Mouse (Mus musculus): ENCODE data around the gene Apba3. TPM values are rescaled to one million over a fixed set of nuclear protein-coding genes. Genes with fewer than 3 reads are reported as not detected.

Gene Apba3
- polyA plus RNA-seq, 1 experiment from 2014 or later = 30.8 TPM

- Histone ChIP-seq H3K9ac (replicated peaks) (no peak overlapping the region), H3K27ac (no peak overlapping the region), H3K36me3 (no peaks in the 10 kb centered on the region), H3K4me3 (replicated peaks) (no peak overlapping the region), H3K9me3 (no peaks in the 10 kb centered on the region), H3K4me2 (replicated peaks) (no peak overlapping the region), H3K27me3 (peaks cover 10% of the 10 kb centered on the region), H3K4me1 (replicated peaks) (peaks cover 31% of the 10 kb centered on the region)
- WGBS = 83% methylated on average over 6 of the region's 6 CpGs
- ATAC-seq = no peak
Measured at GRCm38 (mm10) chr10:81234206-81234605, 32.6 kb upstream of the Apba3 start.

- no peaks in the 10 kb centered on the region for H3K9me3 ChIP-seq
- no peak for ATAC-seq
- H3K27me3 ChIP-seq = peaks cover 33% of the 10 kb centered on the region
- no peak overlapping the region for H3K27ac ChIP-seq
- WGBS = 84% methylated on average over 12 of the region's 12 CpGs
- H3K4me3 ChIP-seq (replicated peaks) = no peak overlapping the region
- H3K36me3 ChIP-seq = no peaks in the 10 kb centered on the region
- H3K4me1 ChIP-seq (replicated peaks) = peaks cover 26% of the 10 kb centered on the region
- no peak overlapping the region for H3K4me2 ChIP-seq (replicated peaks)
- H3K9ac ChIP-seq (replicated peaks) = no peak overlapping the region
Measured at GRCm38 (mm10) chr10:81236471-81237268, 30.1 kb upstream of the Apba3 start.

- Histone ChIP-seq H3K9ac (replicated peaks) (no peak overlapping the region), H3K4me1 (replicated peaks) (peaks cover 15% of the 10 kb centered on the region), H3K4me3 (replicated peaks) (no peak overlapping the region), H3K9me3 (no peaks in the 10 kb centered on the region), H3K4me2 (replicated peaks) (no peak overlapping the region), H3K36me3 (0 out of 2 replicates have a peak, but pooled peaks cover 6% of the 10 kb centered on the region), H3K27me3 (peaks cover 48% of the 10 kb centered on the region), H3K27ac (no peak overlapping the region)
- 66% methylated on average over 2 of the region's 2 CpGs for WGBS
- ATAC-seq = no peak
Measured at GRCm38 (mm10) chr10:81238618-81239017, 28.1 kb upstream of the Apba3 start.

GRCm38 (mm10) chr10:81240876-81241275 lies 25.9 kb upstream of the Apba3 start:
- Histone ChIP-seq H3K27me3 (peaks cover 56% of the 10 kb centered on the region), H3K4me3 (replicated peaks) (no peak overlapping the region), H3K27ac (no peak overlapping the region), H3K9me3 (no peaks in the 10 kb centered on the region), H3K4me2 (replicated peaks) (no peak overlapping the region), H3K4me1 (replicated peaks) (peaks cover 11% of the 10 kb centered on the region), H3K36me3 (0 out of 2 replicates have a peak, but pooled peaks cover 6% of the 10 kb centered on the region), H3K9ac (replicated peaks) (no peak overlapping the region)
- no peak for ATAC-seq
- 21% methylated on average over 13 of the region's 13 CpGs for WGBS

GRCm38 (mm10) chr10:81242021-81242420 lies 24.7 kb upstream of the Apba3 start:
- Histone ChIP-seq H3K4me3 (replicated peaks) (no peak overlapping the region), H3K36me3 (peaks cover 6% of the 10 kb centered on the region; the same call in 1 of the 2 replicates), H3K4me2 (replicated peaks) (no peak overlapping the region), H3K9me3 (no peaks in the 10 kb centered on the region), H3K27ac (no peak overlapping the region), H3K27me3 (peaks cover 56% of the 10 kb centered on the region), H3K9ac (replicated peaks) (no peak overlapping the region), H3K4me1 (replicated peaks) (peaks cover 11% of the 10 kb centered on the region)
- no peak for ATAC-seq
- 91% methylated on average over 16 of the region's 16 CpGs for WGBS

GRCm38 (mm10) chr10:81244146-81244545 lies 22.6 kb upstream of the Apba3 start:
- Histone ChIP-seq H3K27me3 (peaks cover 51% of the 10 kb centered on the region), H3K27ac (no peak overlapping the region), H3K9me3 (no peaks in the 10 kb centered on the region), H3K4me3 (replicated peaks) (no peak overlapping the region), H3K9ac (replicated peaks) (no peak overlapping the region), H3K4me1 (replicated peaks) (peaks cover 11% of the 10 kb centered on the region), H3K36me3 (peaks cover 15% of the 10 kb centered on the region; the same call in 1 of the 2 replicates), H3K4me2 (replicated peaks) (no peak overlapping the region)
- 74% methylated on average over 4 of the region's 4 CpGs for WGBS
- peak; percentile 25; the same call in 1 of the 2 replicates for ATAC-seq

GRCm38 (mm10) chr10:81244595-81244994 lies 22.2 kb upstream of the Apba3 start:
- peak; percentile 75 for ATAC-seq
- H3K4me1 ChIP-seq (replicated peaks) = peaks cover 7% of the 10 kb centered on the region
- H3K4me2 ChIP-seq (replicated peaks) = no peak overlapping the region
- WGBS = 11% methylated on average over 17 of the region's 17 CpGs
- H3K4me3 ChIP-seq (replicated peaks) = no peak overlapping the region
- no peak overlapping the region for H3K27ac ChIP-seq
- H3K9ac ChIP-seq (replicated peaks) = 0 out of 2 replicates have a peak overlapping the region, but pooled peaks have one; percentile 1
- H3K9me3 ChIP-seq = no peaks in the 10 kb centered on the region
- peaks cover 15% of the 10 kb centered on the region; the same call in 1 of the 2 replicates for H3K36me3 ChIP-seq
- H3K27me3 ChIP-seq = peaks cover 46% of the 10 kb centered on the region

GRCm38 (mm10) chr10:81245166-81245565 lies 21.6 kb upstream of the Apba3 start:
- H3K36me3 ChIP-seq = peaks cover 18% of the 10 kb centered on the region; the same call in 1 of the 2 replicates

GRCm38 (mm10) chr10:81247804-81248203 lies 19.0 kb upstream of the Apba3 start:
- Histone ChIP-seq H3K9me3 (no peaks in the 10 kb centered on the region), H3K4me3 (replicated peaks) (no peak overlapping the region), H3K36me3 (peaks cover 18% of the 10 kb centered on the region; the same call in 1 of the 2 replicates), H3K4me1 (replicated peaks) (peaks cover 6% of the 10 kb centered on the region), H3K27me3 (peaks cover 46% of the 10 kb centered on the region), H3K27ac (no peak overlapping the region), H3K9ac (replicated peaks) (no peak overlapping the region), H3K4me2 (replicated peaks) (no peak overlapping the region)
- ATAC-seq = no peak
- WGBS = 91% methylated on average over 2 of the region's 2 CpGs

More at GRCm38 (mm10) chr10:81245166-81245565, 21.6 kb upstream of the Apba3 start:
- Histone ChIP-seq H3K4me3 (replicated peaks) (no peak overlapping the region), H3K4me1 (replicated peaks) (peaks cover 2% of the 10 kb centered on the region), H3K9me3 (no peaks in the 10 kb centered on the region), H3K9ac (replicated peaks) (0 out of 2 replicates have a peak overlapping the region, but pooled peaks have one; percentile 1), H3K27me3 (peaks cover 40% of the 10 kb centered on the region), H3K4me2 (replicated peaks) (no peak overlapping the region), H3K27ac (no peak overlapping the region)
- no peak for ATAC-seq
- 90% methylated on average over 6 of the region's 6 CpGs for WGBS

- WGBS = 84% methylated on average over 8 of the region's 8 CpGs
- no peak overlapping the region for H3K9ac ChIP-seq (replicated peaks)
- no peak overlapping the region for H3K27ac ChIP-seq
- peaks cover 11% of the 10 kb centered on the region for H3K4me1 ChIP-seq (replicated peaks)
- peaks cover 12% of the 10 kb centered on the region; the same call in 1 of the 2 replicates for H3K36me3 ChIP-seq
- no peak for ATAC-seq
- no peak overlapping the region for H3K4me3 ChIP-seq (replicated peaks)
- H3K9me3 ChIP-seq = no peaks in the 10 kb centered on the region
- H3K27me3 ChIP-seq = peaks cover 45% of the 10 kb centered on the region
- H3K4me2 ChIP-seq (replicated peaks) = no peak overlapping the region
Measured at GRCm38 (mm10) chr10:81249442-81249841, 17.3 kb upstream of the Apba3 start.

GRCm38 (mm10) chr10:81252424-81253419 lies 14.0 kb upstream of the Apba3 start, which contains the start of gene Matk:
Matk (plus strand) TSS chr10:81252935.
- ATAC-seq = peak; percentile 71
- Histone ChIP-seq H3K36me3 (peaks cover 12% of the 10 kb centered on the region; the same call in 1 of the 2 replicates), H3K4me2 (replicated peaks) (peak within 1 kb of the TSS; percentile 55), H3K9ac (replicated peaks) (peak within 1 kb of the TSS; percentile 61), H3K4me3 (replicated peaks) (peak within 1 kb of the TSS; percentile 31), H3K27me3 (peaks cover 64% of the 10 kb centered on the region), H3K9me3 (no peaks in the 10 kb centered on the region), H3K4me1 (replicated peaks) (peaks cover 19% of the 10 kb centered on the region), H3K27ac (no peak within 1 kb of the TSS)
- 8% methylated on average over 44 of the region's 44 CpGs for WGBS
